Mouse (Mus musculus): ENCODE measurements around the gene Casq2. TPM values are rescaled to one million over a fixed set of nuclear protein-coding genes. Genes with fewer than 3 reads are reported as not detected.

The Casq2 gene
- polyA plus RNA-seq, 1 experiment from 2014 or later, result 6.5 TPM

DNA sequence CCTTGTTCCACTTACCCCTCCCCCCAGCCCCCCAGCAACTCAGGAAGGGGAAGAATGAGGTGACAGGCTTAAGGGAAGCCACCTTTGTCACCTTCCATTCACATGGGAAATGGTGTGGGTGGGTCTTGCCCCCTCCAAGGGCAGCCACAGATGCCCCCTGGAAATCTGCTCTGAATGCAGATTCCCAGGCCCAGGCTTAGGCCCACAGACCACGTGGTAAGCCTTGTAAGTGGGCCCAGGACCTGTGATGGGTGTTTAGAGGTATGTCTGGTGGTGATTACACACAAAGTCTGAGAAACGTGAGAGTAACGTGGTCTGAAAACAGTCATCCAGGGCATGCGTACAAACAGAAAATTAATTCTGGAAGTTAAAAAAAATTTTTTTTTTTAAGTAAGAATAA, 78.7 kb downstream of the Casq2 start:
- H3K9ac ChIP-seq, result peak overlapping the region; percentile 81
- peak overlapping the region; percentile 69 for H3K4me3 ChIP-seq (replicated peaks)
- ATAC-seq (ENCODE audit: insufficient read depth), result no peak
- H3K36me3 ChIP-seq (replicated peaks), result peaks cover 39% of the 10 kb centered on the region
- peak overlapping the region; percentile 97 for H3K27ac ChIP-seq (replicated peaks)
- 23% methylated on average over 4 of the region's 4 CpGs for WGBS (ENCODE audit: insufficient replicate concordance)
- no peaks in the 10 kb centered on the region for H3K27me3 ChIP-seq
- peaks cover 66% of the 10 kb centered on the region for H3K4me1 ChIP-seq (replicated peaks)
- no peaks in the 10 kb centered on the region for H3K9me3 ChIP-seq (replicated peaks)
- peak overlapping the region; percentile 82 for H3K4me2 ChIP-seq

DNA sequence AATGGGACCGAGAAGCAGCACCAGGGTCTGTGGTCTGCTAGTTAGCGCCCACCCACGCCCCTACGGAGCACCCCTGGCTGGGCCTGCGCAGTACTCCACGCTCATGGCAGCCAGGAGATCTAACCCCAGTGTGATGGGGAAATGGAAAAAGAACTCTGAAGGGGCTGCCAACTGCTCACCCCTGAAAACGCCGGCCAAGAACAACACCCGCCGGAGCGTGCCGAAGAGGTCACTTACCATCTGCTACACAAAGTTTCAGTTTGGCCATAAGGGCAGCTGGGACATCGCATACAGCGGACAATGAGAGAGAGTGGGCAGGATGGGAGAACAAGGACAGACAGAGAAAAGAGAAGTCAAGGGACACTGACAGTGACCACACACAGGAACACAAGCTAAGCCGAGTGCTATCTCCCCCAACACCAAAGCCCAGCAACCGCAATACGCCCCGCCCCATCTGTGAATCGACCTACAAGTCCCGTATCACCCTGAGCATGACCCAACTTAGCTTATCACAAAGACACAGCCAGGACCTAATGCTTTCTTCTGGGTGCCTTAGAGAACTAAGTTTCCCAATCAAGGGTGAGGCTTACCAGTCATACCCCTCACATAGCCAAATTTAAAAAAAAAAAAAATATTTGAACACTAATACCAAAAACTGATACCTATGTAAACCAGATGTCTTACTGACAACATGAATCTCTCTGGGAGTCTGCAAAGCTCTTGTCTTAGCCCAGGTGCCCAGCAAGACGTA, 79.5 kb downstream of the Casq2 start:
- Histone ChIP-seq H3K4me2 (peak overlapping the region; percentile 82), H3K9ac (peak overlapping the region; percentile 81), H3K4me1 (replicated peaks) (peaks cover 58% of the 10 kb centered on the region), H3K27me3 (no peaks in the 10 kb centered on the region), H3K9me3 (replicated peaks) (no peaks in the 10 kb centered on the region), H3K27ac (replicated peaks) (peak overlapping the region; percentile 97), H3K4me3 (replicated peaks) (peak overlapping the region; percentile 69), H3K36me3 (replicated peaks) (peaks cover 31% of the 10 kb centered on the region)
- 21% methylated on average over 21 of the region's 21 CpGs for WGBS (ENCODE audit: insufficient replicate concordance)
- ATAC-seq (ENCODE audit: insufficient read depth), result peak; percentile 97

DNA sequence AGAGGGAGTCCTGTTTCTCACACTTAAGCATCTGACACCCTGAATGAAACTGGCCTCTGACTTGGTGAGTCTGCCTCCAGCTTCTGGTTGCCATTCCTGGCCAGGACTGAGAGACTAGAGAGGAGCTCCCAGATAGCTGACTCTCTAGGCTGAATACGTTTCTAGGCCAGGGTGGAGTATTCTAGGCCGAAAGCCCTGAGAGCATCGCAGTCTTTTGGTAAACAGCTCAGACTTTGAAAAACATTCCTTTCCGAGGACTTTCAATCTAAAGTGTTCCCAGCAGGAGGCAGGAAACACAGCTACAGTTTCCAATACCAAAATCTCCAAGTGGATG, 80.0 kb downstream of the Casq2 start:
- WGBS (ENCODE audit: insufficient replicate concordance), result 26% methylated on average over 4 of the region's 4 CpGs
- H3K4me2 ChIP-seq, result peak overlapping the region; percentile 82
- peak; percentile 66 for ATAC-seq (ENCODE audit: insufficient read depth)

DNA sequence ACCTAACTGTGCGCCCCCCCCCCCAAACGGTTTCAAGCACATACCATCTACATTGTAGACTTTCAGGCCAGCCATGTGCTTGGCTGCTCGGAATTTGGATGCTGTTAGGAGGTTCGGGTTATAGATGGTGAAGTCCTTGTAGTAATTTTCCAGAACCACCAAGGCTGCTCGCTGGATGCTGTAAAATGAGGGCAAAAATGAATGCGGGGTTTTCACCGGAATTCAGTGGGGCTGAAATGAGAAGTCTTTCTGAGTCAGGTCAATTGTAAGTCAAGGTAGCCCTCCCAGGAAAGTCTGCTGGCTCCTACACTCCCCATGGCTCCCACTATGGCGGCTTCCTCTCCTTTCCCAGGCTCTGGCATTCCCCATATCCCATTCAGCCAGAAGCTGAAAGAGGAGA, 80.6 kb downstream of the Casq2 start:
- WGBS (ENCODE audit: insufficient replicate concordance), result 65% methylated on average over 8 of the region's 8 CpGs
- Histone ChIP-seq H3K9ac (peak overlapping the region; percentile 51), H3K27ac (replicated peaks) (peak overlapping the region; percentile 97), H3K9me3 (replicated peaks) (no peaks in the 10 kb centered on the region), H3K4me1 (replicated peaks) (peaks cover 47% of the 10 kb centered on the region), H3K36me3 (replicated peaks) (peaks cover 20% of the 10 kb centered on the region), H3K27me3 (no peaks in the 10 kb centered on the region), H3K4me2 (peak overlapping the region; percentile 82), H3K4me3 (replicated peaks) (no peak overlapping the region)
- ATAC-seq (ENCODE audit: insufficient read depth), result no peak

More for the DNA sequence above, 80.0 kb downstream of the Casq2 start:
- peaks cover 52% of the 10 kb centered on the region for H3K4me1 ChIP-seq (replicated peaks)
- H3K4me3 ChIP-seq (replicated peaks), result peak overlapping the region; percentile 69
- H3K27me3 ChIP-seq, result no peaks in the 10 kb centered on the region
- peak overlapping the region; percentile 97 for H3K27ac ChIP-seq (replicated peaks)
- H3K9ac ChIP-seq, result peak overlapping the region; percentile 51
- H3K36me3 ChIP-seq (replicated peaks), result peaks cover 26% of the 10 kb centered on the region
- no peaks in the 10 kb centered on the region for H3K9me3 ChIP-seq (replicated peaks)

DNA sequence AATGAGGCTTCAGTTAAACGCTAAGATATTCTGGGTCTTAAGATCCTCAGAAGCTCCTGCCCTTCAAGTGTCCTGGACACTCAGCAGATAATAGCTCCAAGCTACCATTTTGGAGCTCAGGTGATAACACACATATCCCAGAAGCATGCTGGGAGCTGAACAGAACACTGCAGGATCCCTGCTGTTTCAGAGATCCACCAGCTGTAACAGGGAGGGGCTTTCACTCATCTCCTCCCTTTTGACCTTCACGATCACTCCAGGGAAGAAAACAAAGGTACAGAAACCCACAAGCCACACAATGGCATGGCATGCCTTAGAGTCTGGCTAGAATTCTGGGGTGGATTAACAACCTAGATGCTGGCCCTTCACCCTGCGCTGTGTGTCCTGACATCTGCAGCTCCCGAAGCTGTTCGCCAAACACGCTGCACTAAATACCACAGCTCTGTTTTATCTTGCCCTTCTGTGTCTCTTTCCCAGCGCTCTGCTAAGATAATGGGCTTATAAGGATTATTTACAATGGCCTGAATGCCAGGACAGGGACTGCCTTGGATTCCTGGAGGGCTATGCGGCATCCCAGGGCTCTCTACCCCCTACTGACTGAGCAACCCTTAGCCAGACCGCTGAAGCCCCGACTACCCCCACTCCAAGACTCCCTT, 81.5 kb downstream of the Casq2 start:
- ATAC-seq (ENCODE audit: insufficient read depth), result no peak
- Histone ChIP-seq H3K27me3 (no peaks in the 10 kb centered on the region), H3K9me3 (replicated peaks) (no peaks in the 10 kb centered on the region), H3K27ac (replicated peaks) (peak overlapping the region; percentile 97), H3K4me1 (replicated peaks) (peaks cover 44% of the 10 kb centered on the region), H3K36me3 (replicated peaks) (peaks cover 13% of the 10 kb centered on the region), H3K4me3 (replicated peaks) (no peak overlapping the region), H3K4me2 (peak overlapping the region; percentile 82), H3K9ac (peak overlapping the region; percentile 24; the same call in 1 of the 2 replicates)
- WGBS (ENCODE audit: insufficient replicate concordance), result 16% methylated on average over 10 of the region's 10 CpGs

DNA sequence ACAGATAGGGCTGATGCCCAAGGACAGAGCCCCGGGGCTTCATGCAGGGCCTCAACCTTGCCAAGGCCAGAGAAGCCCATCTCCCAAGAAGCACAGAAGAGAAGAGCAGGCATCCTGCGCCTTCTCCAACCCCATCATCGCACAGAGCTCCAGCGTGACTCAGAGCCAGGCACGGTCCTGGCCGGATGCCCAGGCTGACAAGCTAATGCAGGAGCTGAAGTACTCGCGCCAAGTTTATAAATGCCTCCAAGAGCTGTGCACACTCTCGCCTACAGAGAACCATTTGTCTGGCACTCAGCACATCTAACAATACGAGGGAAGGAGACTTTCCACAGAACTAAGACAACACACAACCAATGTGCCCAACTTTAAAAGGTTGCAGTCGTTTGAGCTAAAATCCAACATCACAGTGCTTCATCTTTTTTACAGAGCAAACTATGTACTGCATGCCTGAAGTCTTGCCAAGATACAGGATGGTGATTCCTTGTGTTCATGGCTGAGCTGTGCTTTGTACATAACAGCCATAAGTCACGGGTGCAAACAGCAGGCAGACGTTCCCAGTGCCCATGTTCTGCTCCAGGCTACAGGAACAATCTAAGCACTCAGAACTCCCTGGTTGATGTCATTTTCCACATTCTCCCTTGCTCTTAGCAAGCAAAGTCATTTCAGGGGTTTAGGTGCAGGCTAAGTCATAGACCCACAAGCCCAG, 83.1 kb downstream of the Casq2 start:
- WGBS (ENCODE audit: insufficient replicate concordance), result 81% methylated on average over 13 of the region's 13 CpGs
- Histone ChIP-seq H3K4me1 (replicated peaks) (peaks cover 31% of the 10 kb centered on the region), H3K4me3 (replicated peaks) (no peak overlapping the region), H3K36me3 (replicated peaks) (no peaks in the 10 kb centered on the region), H3K27me3 (no peaks in the 10 kb centered on the region), H3K27ac (replicated peaks) (peak overlapping the region; percentile 97), H3K9ac (no peak overlapping the region), H3K4me2 (no peak overlapping the region), H3K9me3 (replicated peaks) (no peaks in the 10 kb centered on the region)
- no peak for ATAC-seq (ENCODE audit: insufficient read depth)

DNA sequence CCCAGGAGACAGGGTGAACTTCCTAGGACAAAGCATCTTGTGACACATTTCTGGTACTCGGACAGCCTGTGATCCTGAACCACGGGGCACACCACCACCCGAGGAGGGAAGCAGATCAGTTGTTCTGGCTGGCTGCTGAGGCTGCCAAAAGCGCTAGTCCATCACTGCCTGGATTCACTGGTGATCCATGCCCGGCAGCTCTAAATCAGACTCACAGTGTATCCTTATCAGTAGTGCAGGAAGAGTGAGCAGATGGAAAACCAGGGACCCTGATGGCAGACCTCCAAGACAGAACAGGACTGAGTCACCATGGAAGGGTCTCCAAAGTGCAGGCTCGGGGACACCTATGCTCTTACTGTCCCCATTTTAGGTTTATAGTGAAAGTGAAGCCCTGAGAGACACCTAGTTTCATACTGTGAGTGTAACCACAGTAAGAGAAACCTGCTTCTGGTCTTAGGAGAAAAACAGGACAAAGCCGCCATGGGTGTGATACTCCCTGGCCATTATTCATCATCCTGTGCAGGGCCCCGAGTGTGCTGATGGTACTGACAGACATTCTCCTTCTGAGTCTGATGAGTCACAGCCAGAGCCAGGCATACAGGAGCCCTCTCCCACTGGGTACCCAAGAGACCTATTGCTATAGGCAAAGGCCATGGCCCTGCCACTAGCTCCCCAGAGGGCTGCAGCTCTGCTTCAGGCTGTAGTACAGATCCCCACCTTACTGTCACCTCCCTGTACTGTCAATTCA, 88.1 kb downstream of the Casq2 start:
- no peak for ATAC-seq (ENCODE audit: insufficient read depth)
- no peaks in the 10 kb centered on the region for H3K36me3 ChIP-seq (replicated peaks)
- no peaks in the 10 kb centered on the region for H3K27me3 ChIP-seq
- H3K4me3 ChIP-seq (replicated peaks), result no peak overlapping the region
- no peak overlapping the region for H3K4me2 ChIP-seq
- peaks cover 5% of the 10 kb centered on the region; the same call in 1 of the 2 replicates for H3K4me1 ChIP-seq (replicated peaks)
- WGBS (ENCODE audit: insufficient replicate concordance), result 63% methylated on average over 8 of the region's 8 CpGs
- no peak overlapping the region for H3K27ac ChIP-seq (replicated peaks)
- no peak overlapping the region for H3K9ac ChIP-seq
- H3K9me3 ChIP-seq (replicated peaks), result no peaks in the 10 kb centered on the region

DNA sequence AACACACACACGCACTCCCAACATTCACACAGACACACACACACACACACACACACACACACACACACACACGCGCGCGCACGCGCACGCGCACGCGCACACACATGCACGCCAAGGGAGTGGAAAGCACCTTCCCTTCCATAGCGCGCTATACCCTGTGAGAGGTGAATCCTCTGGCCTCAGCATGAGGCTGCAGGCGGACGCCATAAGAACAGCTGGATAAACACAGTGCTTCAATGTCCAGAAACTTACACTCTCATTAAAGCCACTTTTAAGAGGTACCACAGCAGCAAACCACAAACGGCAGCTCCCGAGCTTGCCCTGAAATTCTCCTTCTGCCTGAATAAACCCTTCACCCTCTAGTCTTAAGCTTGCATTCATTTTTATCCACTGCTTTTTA, 89.5 kb downstream of the Casq2 start:
- Histone ChIP-seq H3K4me3 (replicated peaks) (no peak overlapping the region), H3K27ac (replicated peaks) (no peak overlapping the region), H3K9ac (no peak overlapping the region), H3K9me3 (replicated peaks) (no peaks in the 10 kb centered on the region), H3K4me2 (no peak overlapping the region), H3K36me3 (replicated peaks) (no peaks in the 10 kb centered on the region), H3K4me1 (replicated peaks) (0 out of 2 replicates have a peak, but pooled peaks cover 5% of the 10 kb centered on the region), H3K27me3 (no peaks in the 10 kb centered on the region)
- no peak for ATAC-seq (ENCODE audit: insufficient read depth)
- 85% methylated on average over 18 of the region's 18 CpGs for WGBS (ENCODE audit: insufficient replicate concordance)

DNA sequence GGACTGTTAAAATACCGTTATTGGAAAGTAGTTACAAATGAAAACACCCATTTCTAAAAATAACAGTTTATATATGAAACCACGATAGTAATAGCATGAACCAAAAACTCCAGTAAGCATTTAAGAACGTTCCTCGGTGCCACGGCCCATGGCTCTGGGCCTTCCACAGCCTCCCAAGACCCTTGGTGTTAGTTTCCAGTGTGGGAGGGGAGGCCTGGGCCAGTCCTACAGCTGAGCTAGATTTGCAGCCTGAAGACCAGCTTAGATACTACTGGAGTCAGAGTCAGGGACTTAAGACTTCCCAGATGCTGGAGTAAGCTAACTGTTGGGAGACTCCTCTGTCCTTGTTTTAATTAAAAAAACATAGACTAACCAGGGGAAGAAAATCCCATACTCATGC, 89.9 kb downstream of the Casq2 start:
- Histone ChIP-seq H3K27me3 (no peaks in the 10 kb centered on the region), H3K4me2 (no peak overlapping the region), H3K36me3 (replicated peaks) (no peaks in the 10 kb centered on the region), H3K4me3 (replicated peaks) (no peak overlapping the region), H3K27ac (replicated peaks) (no peak overlapping the region), H3K4me1 (replicated peaks) (0 out of 2 replicates have a peak, but pooled peaks cover 5% of the 10 kb centered on the region), H3K9me3 (replicated peaks) (no peaks in the 10 kb centered on the region), H3K9ac (no peak overlapping the region)
- ATAC-seq (ENCODE audit: insufficient read depth), result no peak
- WGBS (ENCODE audit: insufficient replicate concordance), result 76% methylated on average over 5 of the region's 5 CpGs

DNA sequence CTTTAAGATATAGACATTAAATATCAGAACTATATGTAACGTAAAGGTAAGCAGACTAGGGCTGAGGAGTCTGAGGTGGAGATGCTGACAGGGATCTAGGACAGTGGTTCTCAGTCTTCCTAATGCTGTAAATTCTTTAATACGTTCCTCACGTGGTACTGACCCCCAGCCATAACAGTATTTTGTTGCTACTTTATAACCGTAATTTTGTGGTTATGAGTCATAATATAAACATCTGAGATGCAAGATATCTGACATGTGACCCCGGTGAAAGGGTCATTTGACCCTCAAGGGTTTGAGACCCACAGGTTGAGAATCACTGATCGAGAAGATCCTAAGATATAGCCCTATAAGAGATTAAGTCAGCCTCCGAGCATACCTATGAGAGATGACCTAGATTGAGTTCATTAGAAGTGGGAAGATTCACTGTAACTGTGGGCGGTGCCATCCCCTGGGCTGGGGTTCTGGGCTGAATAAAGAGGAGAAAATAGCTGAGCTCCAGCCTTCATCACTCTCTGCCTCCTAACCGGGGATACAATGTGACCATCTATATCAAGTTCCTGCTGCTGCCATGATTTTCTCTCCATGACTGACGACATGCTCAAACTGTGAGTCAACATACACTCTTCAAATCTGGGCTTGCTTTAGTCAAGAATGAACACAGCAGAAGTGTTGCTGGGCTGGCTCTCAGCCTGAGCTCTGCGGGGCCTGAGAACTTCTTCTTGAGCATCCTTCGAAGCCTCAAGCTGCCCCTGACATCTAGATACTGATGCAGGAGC, 91.8 kb downstream of the Casq2 start:
- H3K27ac ChIP-seq (replicated peaks), result no peak overlapping the region
- H3K27me3 ChIP-seq, result no peaks in the 10 kb centered on the region
- no peaks in the 10 kb centered on the region; the same call in 1 of the 2 replicates for H3K36me3 ChIP-seq (replicated peaks)
- ATAC-seq (ENCODE audit: insufficient read depth), result no peak
- no peak overlapping the region for H3K4me2 ChIP-seq
- WGBS (ENCODE audit: insufficient replicate concordance), result 74% methylated on average over 12 of the region's 12 CpGs
- H3K9ac ChIP-seq, result no peak overlapping the region
- H3K4me3 ChIP-seq (replicated peaks), result no peak overlapping the region
- H3K9me3 ChIP-seq (replicated peaks), result no peaks in the 10 kb centered on the region
- H3K4me1 ChIP-seq (replicated peaks), result no peaks in the 10 kb centered on the region

All from liver, embryonic 15.5 days (tissue).